Mouse (Mus musculus): Measurements from ENCODE around the gene Rbm47. TPM values are rescaled to one million over a fixed set of nuclear protein-coding genes. Genes with fewer than 3 reads are reported as not detected.

Gene Rbm47
- polyA plus RNA-seq, 1 experiment from 2014 or later: 1.8 TPM

DNA sequence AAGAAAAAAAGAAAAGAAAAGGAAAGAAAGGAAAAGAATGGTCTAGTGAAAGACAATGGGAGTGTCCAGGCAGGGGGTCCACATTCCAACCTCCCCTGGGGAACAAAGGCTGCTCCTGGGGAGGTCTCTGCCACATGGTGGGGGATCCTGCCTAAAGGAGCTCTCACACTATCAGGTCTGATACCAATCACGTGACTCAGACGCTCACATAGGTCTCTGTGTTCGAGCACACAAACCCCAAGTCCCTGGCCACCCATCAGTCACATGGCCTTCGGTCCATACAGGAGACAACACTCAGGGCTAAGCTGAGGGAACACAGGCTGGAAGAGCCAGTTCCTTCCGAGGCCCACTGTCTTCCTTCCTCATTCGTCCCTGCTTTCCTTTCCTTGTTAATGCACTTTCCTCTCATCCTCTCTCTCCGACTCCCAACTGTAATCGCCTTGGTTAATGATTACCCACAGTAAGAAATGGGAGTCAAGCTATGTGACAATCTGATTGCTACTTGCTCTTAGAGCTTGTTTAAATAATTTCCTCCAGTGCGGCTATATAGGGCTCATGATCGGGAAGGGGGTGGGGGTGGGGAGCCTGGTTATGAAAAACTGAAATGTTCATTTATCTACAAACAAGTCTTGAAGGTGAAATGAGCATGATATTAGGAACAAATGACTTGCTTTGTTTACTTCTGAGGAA lies 130.1 kb downstream of the Rbm47 start:
- Histone ChIP-seq H3K4me1 (ENCODE audit: control insufficient read depth in 2 of 2, insufficient read depth in 2 of 2, low read length in 2 of 2) (no peaks in the 10 kb centered on the region), H3K4me2 (ENCODE audit: low read length) (no peak overlapping the region), H3K27ac (replicated peaks in 1 of 2; ENCODE audit: control insufficient read depth in 1 of 2, insufficient read depth in 1 of 2, low read depth in 2 of 2, low read length in 2 of 2) (no peak overlapping the region), H3K27me3 (ENCODE audit: control insufficient read depth, insufficient read depth, low read length) (no peaks in the 10 kb centered on the region), H3K36me3 (ENCODE audit: control insufficient read depth, insufficient read depth, low read length) (no peaks in the 10 kb centered on the region), H3K9ac (ENCODE audit: low read length) (no peak overlapping the region), H3K4me3 (ENCODE audit: control insufficient read depth in 1 of 2, insufficient read depth in 1 of 2, low read depth in 1 of 2, low read length in 2 of 2) (no peak overlapping the region), H3K9me3 (ENCODE audit: control insufficient read depth, low read length) (no peaks in the 10 kb centered on the region)
- no peak for ATAC-seq (ENCODE audit: insufficient number of reproducible peaks, insufficient read depth, low FRiP score, low read depth)
- WGBS: 57% methylated on average over 10 of the region's 10 CpGs

DNA sequence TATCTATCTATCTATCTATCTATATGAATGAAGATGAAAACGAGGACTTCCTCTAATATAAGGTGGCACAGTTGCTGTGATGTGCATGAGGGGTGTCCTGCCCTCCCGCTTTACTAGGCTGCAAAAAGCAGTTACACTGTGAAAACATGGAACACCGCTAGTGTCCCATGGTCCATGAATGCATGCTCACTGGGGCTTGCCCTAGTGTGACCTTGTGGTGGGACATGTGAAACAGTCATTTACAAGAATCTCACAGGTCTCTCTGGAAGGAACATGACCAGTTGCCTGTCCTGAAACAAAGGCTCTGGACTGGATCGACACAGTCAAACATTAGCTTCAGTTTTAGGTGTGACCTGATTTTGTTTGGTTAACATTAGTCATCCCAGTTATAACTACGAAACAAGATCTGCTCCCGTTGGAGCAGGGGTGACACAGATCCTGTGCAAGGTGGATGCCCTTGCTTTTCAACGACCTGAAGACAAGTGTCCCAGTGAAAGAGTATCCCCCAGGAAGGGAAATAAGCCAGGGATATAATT lies 132.1 kb downstream of the Rbm47 start:
- no peaks in the 10 kb centered on the region for H3K36me3 ChIP-seq (ENCODE audit: control insufficient read depth, insufficient read depth, low read length)
- no peak for ATAC-seq (ENCODE audit: insufficient number of reproducible peaks, insufficient read depth, low FRiP score, low read depth)
- no peaks in the 10 kb centered on the region for H3K9me3 ChIP-seq (ENCODE audit: control insufficient read depth, low read length)
- no peak overlapping the region for H3K9ac ChIP-seq (ENCODE audit: low read length)
- H3K27ac ChIP-seq (replicated peaks in 1 of 2; ENCODE audit: control insufficient read depth in 1 of 2, insufficient read depth in 1 of 2, low read depth in 2 of 2, low read length in 2 of 2): no peak overlapping the region
- H3K4me1 ChIP-seq (ENCODE audit: control insufficient read depth in 2 of 2, insufficient read depth in 2 of 2, low read length in 2 of 2): no peaks in the 10 kb centered on the region; a peak in 1 of 4 replicates
- no peak overlapping the region for H3K4me3 ChIP-seq (ENCODE audit: control insufficient read depth in 1 of 2, insufficient read depth in 1 of 2, low read depth in 1 of 2, low read length in 2 of 2)
- 83% methylated on average over 7 of the region's 7 CpGs for WGBS
- H3K4me2 ChIP-seq (ENCODE audit: low read length): no peak overlapping the region
- no peaks in the 10 kb centered on the region for H3K27me3 ChIP-seq (ENCODE audit: control insufficient read depth, insufficient read depth, low read length)

DNA sequence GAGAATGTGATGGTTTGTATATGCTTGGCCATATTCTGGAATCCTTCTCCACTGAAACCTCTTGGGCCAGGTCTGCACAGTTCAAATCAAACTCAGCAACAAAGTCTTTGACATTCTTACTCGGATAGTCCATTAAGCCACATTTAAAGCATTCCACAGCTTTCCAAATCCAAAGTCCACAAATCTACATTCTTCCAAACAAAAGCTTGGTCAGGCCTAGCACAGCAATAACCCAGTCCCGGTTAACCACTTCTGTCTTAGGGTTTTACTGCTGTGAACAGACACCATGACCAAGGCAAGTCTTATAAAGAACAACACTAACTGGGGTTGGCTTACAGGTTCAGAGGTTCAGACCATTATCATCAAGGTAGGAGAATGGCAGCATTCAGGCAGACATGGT lies 133.1 kb downstream of the Rbm47 start:
- no peaks in the 10 kb centered on the region for H3K9me3 ChIP-seq (ENCODE audit: control insufficient read depth, low read length)
- 86% methylated on average over 2 of the region's 2 CpGs for WGBS
- no peak overlapping the region for H3K4me2 ChIP-seq (ENCODE audit: low read length)
- ATAC-seq (ENCODE audit: insufficient number of reproducible peaks, insufficient read depth, low FRiP score, low read depth): no peak
- no peaks in the 10 kb centered on the region for H3K27me3 ChIP-seq (ENCODE audit: control insufficient read depth, insufficient read depth, low read length)
- H3K36me3 ChIP-seq (ENCODE audit: control insufficient read depth, insufficient read depth, low read length): no peaks in the 10 kb centered on the region
- H3K4me1 ChIP-seq (ENCODE audit: control insufficient read depth in 2 of 2, insufficient read depth in 2 of 2, low read length in 2 of 2): no peaks in the 10 kb centered on the region; a peak in 1 of 4 replicates
- no peak overlapping the region for H3K27ac ChIP-seq (replicated peaks in 1 of 2; ENCODE audit: control insufficient read depth in 1 of 2, insufficient read depth in 1 of 2, low read depth in 2 of 2, low read length in 2 of 2)
- no peak overlapping the region for H3K4me3 ChIP-seq (ENCODE audit: control insufficient read depth in 1 of 2, insufficient read depth in 1 of 2, low read depth in 1 of 2, low read length in 2 of 2)
- H3K9ac ChIP-seq (ENCODE audit: low read length): no peak overlapping the region

DNA sequence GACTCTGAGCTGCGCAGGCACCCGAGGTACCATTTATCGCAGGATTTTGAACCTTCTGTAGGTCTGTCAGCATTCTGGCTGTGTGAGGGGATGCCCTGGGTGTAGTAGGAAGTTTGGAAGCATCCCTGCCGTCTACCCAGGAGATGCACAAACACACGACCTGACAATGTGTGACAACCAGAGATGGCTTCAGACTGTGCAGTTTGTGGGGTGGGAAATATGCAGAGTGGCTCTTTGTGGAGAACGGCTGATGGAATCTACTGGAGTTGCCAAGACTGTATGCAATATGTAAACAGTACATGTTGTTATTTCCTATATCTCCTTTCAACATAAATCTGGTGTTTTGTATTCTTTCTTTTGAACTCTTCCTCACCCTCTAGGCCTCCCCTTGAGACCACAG lies 135.9 kb downstream of the Rbm47 start:
- no peaks in the 10 kb centered on the region for H3K36me3 ChIP-seq (ENCODE audit: control insufficient read depth, insufficient read depth, low read length)
- H3K27ac ChIP-seq (replicated peaks in 1 of 2; ENCODE audit: control insufficient read depth in 1 of 2, insufficient read depth in 1 of 2, low read depth in 2 of 2, low read length in 2 of 2): no peak overlapping the region
- no peaks in the 10 kb centered on the region for H3K27me3 ChIP-seq (ENCODE audit: control insufficient read depth, insufficient read depth, low read length)
- H3K4me1 ChIP-seq (ENCODE audit: control insufficient read depth in 2 of 2, insufficient read depth in 2 of 2, low read length in 2 of 2): no peaks in the 10 kb centered on the region; a peak in 1 of 4 replicates
- WGBS: 63% methylated on average over 6 of the region's 6 CpGs
- H3K4me2 ChIP-seq (ENCODE audit: low read length): no peak overlapping the region
- no peak overlapping the region for H3K4me3 ChIP-seq (ENCODE audit: control insufficient read depth in 1 of 2, insufficient read depth in 1 of 2, low read depth in 1 of 2, low read length in 2 of 2)
- no peaks in the 10 kb centered on the region for H3K9me3 ChIP-seq (ENCODE audit: control insufficient read depth, low read length)
- no peak for ATAC-seq (ENCODE audit: insufficient number of reproducible peaks, insufficient read depth, low FRiP score, low read depth)
- no peak overlapping the region for H3K9ac ChIP-seq (ENCODE audit: low read length)

DNA sequence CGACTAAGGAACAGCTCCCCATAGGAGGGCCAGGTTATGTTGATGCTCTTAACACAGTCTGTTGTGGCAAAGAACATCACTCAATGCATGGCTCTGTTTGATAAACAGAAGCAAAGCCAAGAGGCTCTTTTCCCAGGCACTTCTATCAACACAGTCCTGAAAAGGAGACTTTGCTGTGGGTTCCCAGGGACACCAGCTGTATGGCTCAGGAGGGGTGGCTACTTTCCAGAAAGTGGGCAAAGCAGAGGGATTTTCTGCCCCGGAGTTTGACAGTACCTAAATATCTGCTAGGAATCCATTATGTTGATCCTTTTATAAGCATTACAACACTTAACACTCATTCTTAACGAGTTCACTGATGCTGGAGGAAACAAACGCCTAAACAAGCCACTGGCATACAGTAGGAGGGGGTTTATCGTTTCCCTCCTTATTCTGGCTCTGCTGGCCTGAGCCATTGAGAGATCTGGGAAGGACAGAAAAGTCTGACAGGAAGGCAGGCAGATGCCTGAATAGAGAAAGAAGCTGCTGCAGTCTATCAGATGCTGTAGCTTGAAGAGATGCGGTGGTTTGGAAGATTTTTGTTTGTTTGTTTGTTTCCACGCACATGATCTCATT lies 136.4 kb downstream of the Rbm47 start:
- no peak overlapping the region for H3K27ac ChIP-seq (replicated peaks in 1 of 2; ENCODE audit: control insufficient read depth in 1 of 2, insufficient read depth in 1 of 2, low read depth in 2 of 2, low read length in 2 of 2)
- H3K4me1 ChIP-seq (ENCODE audit: control insufficient read depth in 2 of 2, insufficient read depth in 2 of 2, low read length in 2 of 2): no peaks in the 10 kb centered on the region; a peak in 1 of 4 replicates
- H3K4me3 ChIP-seq (ENCODE audit: control insufficient read depth in 1 of 2, insufficient read depth in 1 of 2, low read depth in 1 of 2, low read length in 2 of 2): no peak overlapping the region
- no peaks in the 10 kb centered on the region for H3K27me3 ChIP-seq (ENCODE audit: control insufficient read depth, insufficient read depth, low read length)
- H3K4me2 ChIP-seq (ENCODE audit: low read length): no peak overlapping the region
- ATAC-seq (ENCODE audit: insufficient number of reproducible peaks, insufficient read depth, low FRiP score, low read depth): no peak
- no peak overlapping the region for H3K9ac ChIP-seq (ENCODE audit: low read length)
- 34% methylated on average over 7 of the region's 7 CpGs for WGBS
- no peaks in the 10 kb centered on the region for H3K9me3 ChIP-seq (ENCODE audit: control insufficient read depth, low read length)
- H3K36me3 ChIP-seq (ENCODE audit: control insufficient read depth, insufficient read depth, low read length): no peaks in the 10 kb centered on the region

DNA sequence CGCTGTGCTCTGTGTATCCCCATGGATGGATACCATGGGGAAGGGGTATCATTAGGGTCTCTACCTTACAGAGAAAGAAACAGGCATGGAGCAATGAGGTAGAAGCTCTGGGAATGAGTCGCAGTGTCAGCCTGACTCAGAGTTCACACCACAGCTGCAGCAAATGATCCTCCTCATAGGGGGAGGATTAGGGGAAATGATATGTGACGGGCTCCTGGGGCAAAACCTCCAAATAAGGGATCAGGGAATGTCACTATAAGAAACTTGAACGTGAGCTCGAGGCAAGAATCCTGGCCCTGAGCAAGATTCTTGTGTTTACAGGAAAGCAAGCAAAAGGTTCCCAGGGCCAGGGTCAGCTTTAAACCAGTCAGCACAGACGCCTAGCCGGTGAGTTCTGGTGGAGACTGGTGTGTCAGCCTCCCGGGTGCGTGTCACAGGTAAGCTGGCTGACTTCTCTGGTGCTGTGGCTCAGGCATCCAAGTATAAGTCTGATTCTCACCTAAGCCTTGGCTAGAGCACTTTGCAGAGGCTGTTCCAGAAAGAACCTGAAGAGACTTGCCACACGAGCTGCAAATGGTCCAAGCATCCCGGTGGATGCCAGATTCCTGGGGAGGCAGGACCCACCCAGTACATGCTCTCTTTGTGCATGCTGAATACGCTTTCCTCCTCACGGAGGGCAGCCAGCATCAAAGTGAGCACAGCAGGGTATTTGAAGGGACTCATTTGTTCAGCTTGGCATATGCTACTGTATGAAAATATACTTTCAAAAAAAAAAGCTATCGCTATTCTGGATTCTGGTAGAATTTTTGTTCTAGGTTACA lies 138.3 kb downstream of the Rbm47 start:
- ATAC-seq (ENCODE audit: insufficient number of reproducible peaks, insufficient read depth, low FRiP score, low read depth): no peak
- no peaks in the 10 kb centered on the region for H3K36me3 ChIP-seq (ENCODE audit: control insufficient read depth, insufficient read depth, low read length)
- WGBS: 56% methylated on average over 14 of the region's 14 CpGs
- no peak overlapping the region for H3K4me2 ChIP-seq (ENCODE audit: low read length)
- no peaks in the 10 kb centered on the region; a peak in 1 of 4 replicates for H3K4me1 ChIP-seq (ENCODE audit: control insufficient read depth in 2 of 2, insufficient read depth in 2 of 2, low read length in 2 of 2)
- H3K27ac ChIP-seq (replicated peaks in 1 of 2; ENCODE audit: control insufficient read depth in 1 of 2, insufficient read depth in 1 of 2, low read depth in 2 of 2, low read length in 2 of 2): no peak overlapping the region
- H3K9ac ChIP-seq (ENCODE audit: low read length): no peak overlapping the region
- no peaks in the 10 kb centered on the region for H3K9me3 ChIP-seq (ENCODE audit: control insufficient read depth, low read length)
- no peak overlapping the region for H3K4me3 ChIP-seq (ENCODE audit: control insufficient read depth in 1 of 2, insufficient read depth in 1 of 2, low read depth in 1 of 2, low read length in 2 of 2)
- H3K27me3 ChIP-seq (ENCODE audit: control insufficient read depth, insufficient read depth, low read length): no peaks in the 10 kb centered on the region

DNA sequence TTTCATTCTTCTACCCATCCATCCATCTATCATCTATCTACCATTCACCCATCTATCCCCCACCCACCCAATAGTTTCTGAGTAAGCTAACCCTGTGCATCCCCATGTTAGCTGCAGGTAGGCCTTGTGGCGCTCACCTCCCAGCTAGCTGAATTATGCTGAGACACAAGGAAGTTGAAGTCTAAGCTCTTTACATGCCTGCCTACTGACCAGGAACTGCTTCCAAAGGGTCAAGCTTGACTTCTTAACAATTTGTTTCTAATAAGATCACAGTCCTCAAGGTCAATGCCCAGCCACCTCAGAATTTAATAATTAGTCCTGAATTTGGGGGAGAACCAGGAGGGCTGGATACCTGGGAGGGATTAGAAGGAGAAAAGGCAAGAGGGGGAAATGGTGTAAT lies 140.1 kb downstream of the Rbm47 start:
- H3K9me3 ChIP-seq (ENCODE audit: control insufficient read depth, low read length): no peaks in the 10 kb centered on the region
- H3K4me2 ChIP-seq (ENCODE audit: low read length): no peak overlapping the region
- 95% methylated on average over 1 of the region's 1 CpGs for WGBS
- no peak overlapping the region for H3K27ac ChIP-seq (replicated peaks in 1 of 2; ENCODE audit: control insufficient read depth in 1 of 2, insufficient read depth in 1 of 2, low read depth in 2 of 2, low read length in 2 of 2)
- H3K27me3 ChIP-seq (ENCODE audit: control insufficient read depth, insufficient read depth, low read length): no peaks in the 10 kb centered on the region
- H3K36me3 ChIP-seq (ENCODE audit: control insufficient read depth, insufficient read depth, low read length): no peaks in the 10 kb centered on the region
- ATAC-seq (ENCODE audit: insufficient number of reproducible peaks, insufficient read depth, low FRiP score, low read depth): no peak
- no peaks in the 10 kb centered on the region; a peak in 1 of 4 replicates for H3K4me1 ChIP-seq (ENCODE audit: control insufficient read depth in 2 of 2, insufficient read depth in 2 of 2, low read length in 2 of 2)
- H3K9ac ChIP-seq (ENCODE audit: low read length): no peak overlapping the region
- H3K4me3 ChIP-seq (ENCODE audit: control insufficient read depth in 1 of 2, insufficient read depth in 1 of 2, low read depth in 1 of 2, low read length in 2 of 2): no peak overlapping the region

Data from heart, embryonic 14.5 days (tissue).